Mouse (Mus musculus) ES-E14 (cell line): Measurements from ENCODE around the gene Magi1. TPM values are rescaled to one million over a fixed set of nuclear protein-coding genes. Genes with fewer than 3 reads are reported as not detected.

Experiments used
- DNase-seq: peaks from one replicate; pipeline ENCODE4 v3.0.0-alpha.2; 2013; ENCODE audit warnings: low read depth, low spot score
- H3K27ac ChIP-seq: 2 replicates; pipeline ENCODE4 v1.5.1; 2012; ENCODE audit warnings: low read depth, mild to moderate bottlenecking, low read length, moderate library complexity, mixed read lengths; ENCODE audit not compliant: poor library complexity, insufficient read depth, severe bottlenecking
- H3K36me3 ChIP-seq: 2 replicates; pipeline ENCODE4 v1.6.1; 2012; ENCODE audit warnings: mild to moderate bottlenecking, low read length, moderate library complexity, mixed read lengths; ENCODE audit not compliant: control insufficient read depth, poor library complexity, insufficient read depth, severe bottlenecking
- H3K4me1 ChIP-seq, 2 experiments: fragments of 150-350 bp in 1 of 2; sonication (generic) in 1 of 2; 2 replicates each; pipeline ENCODE4 v1.6.1; 2012; ENCODE audit warnings: low read length in 2 of 2, mild to moderate bottlenecking in 1 of 2, mixed read lengths in 1 of 2; ENCODE audit not compliant: control insufficient read depth in 2 of 2, insufficient read depth in 2 of 2, poor library complexity in 1 of 2
- H3K4me3 ChIP-seq, 2 experiments: fragments of 150-350 bp in 1 of 2; sonication (generic) in 1 of 2; 2 replicates each; pipeline ENCODE4 v1.5.1; 2012; ENCODE audit warnings: low read length in 2 of 2, low read depth in 1 of 2, mild to moderate bottlenecking in 1 of 2, mixed read lengths in 1 of 2; ENCODE audit not compliant: insufficient read depth in 1 of 2, poor library complexity in 1 of 2, severe bottlenecking in 1 of 2
- H3K9ac ChIP-seq: 2 replicates; pipeline ENCODE4 v1.6.1; 2012; ENCODE audit warnings: low read depth, mild to moderate bottlenecking, low read length, mixed read lengths; ENCODE audit not compliant: poor library complexity, insufficient read depth, severe bottlenecking
- H3K9me3 ChIP-seq: fragments of 150-350 bp; sonication (generic); 2 replicates; pipeline ENCODE4 v1.6.1; 2012; ENCODE audit warnings: low read depth, mild to moderate bottlenecking, low read length; ENCODE audit not compliant: control insufficient read depth, insufficient read depth
- CHD2 ChIP-seq: IDR thresholded peaks from 2 replicates; pipeline ENCODE4 v1.6.1; 2014; ENCODE audit warnings: mild to moderate bottlenecking, low read depth, low read length, inconsistent platforms
- HCFC1 ChIP-seq: IDR thresholded peaks from 2 replicates; pipeline ENCODE4 v1.6.1; 2012; ENCODE audit warnings: low read length, inconsistent platforms, borderline replicate concordance; ENCODE audit not compliant: insufficient read depth
- MAFK ChIP-seq: IDR thresholded peaks from 2 replicates; pipeline ENCODE4 v1.6.1; 2014; ENCODE audit warnings: mild to moderate bottlenecking, low read depth, low read length, inconsistent platforms; ENCODE audit not compliant: insufficient read depth
- ZC3H11A ChIP-seq: IDR thresholded peaks from 2 replicates; pipeline ENCODE4 v1.6.1; 2012; ENCODE audit warnings: low read depth, mild to moderate bottlenecking, inconsistent platforms, low read length, borderline replicate concordance
- ZNF384 ChIP-seq: IDR thresholded peaks from 2 replicates; pipeline ENCODE4 v1.6.1; 2012; ENCODE audit warnings: low read depth, low read length, inconsistent platforms
- in situ Hi-C, 2 experiments: fragments of 600-800 bp; cut with MboI; formaldehyde crosslinking; loops; one replicate each; pipeline ENCODE4 v1.15.1; 2025; ENCODE audit warnings: low sequenced_read_pairs in 2 of 2, inconsistent platforms in 1 of 2; ENCODE audit not compliant: unreplicated experiment in 2 of 2
- total RNA-seq: library from RNA; depleted of rRNA; stranded (reverse); fragments of 300-350 nt; gene quantifications from 2 replicates; pipeline ENCODE4 v1.2.3, GENCODE M21; 2012

Magi1 gene
- total RNA-seq, 1 experiment: 14.6 TPM

GRCm38 (mm10) chr6:94253943-94254342, 29.8 kb downstream of the Magi1 start:
- H3K36me3 ChIP-seq: no peaks in the 10 kb centered on the region
- H3K4me3 ChIP-seq: no peak overlapping the region
- H3K9me3 ChIP-seq: no peaks in the 10 kb centered on the region
- peaks cover 17 to 21% of the 10 kb centered on the region in 2 experiments for H3K4me1 ChIP-seq
- no peak for TF ChIP-seq HCFC1
- in situ Hi-C loops: no loop called here
- H3K27ac ChIP-seq: no peak overlapping the region
- no peak for DNase-seq
- no peak overlapping the region for H3K9ac ChIP-seq

- no peaks in the 10 kb centered on the region for H3K9me3 ChIP-seq
- no peaks in the 10 kb centered on the region for H3K36me3 ChIP-seq
- in situ Hi-C loops: no loop called here
These were observed 32.3 kb downstream of the Magi1 start for GRCm38 (mm10) chr6:94251358-94251945.

GRCm38 (mm10) chr6:94249286-94249790, 34.4 kb downstream of the Magi1 start:
- TF ChIP-seq HCFC1 (no peak), ZNF384 (no peak), CHD2 (no peak), MAFK (no peak), ZC3H11A (no peak)
- Histone ChIP-seq H3K36me3 (no peaks in the 10 kb centered on the region), H3K9me3 (no peaks in the 10 kb centered on the region), H3K9ac (no peak overlapping the region), H3K27ac (no peak overlapping the region), H3K4me3 (no peak overlapping the region), H3K4me1 (peaks cover 13 to 21% of the 10 kb centered on the region in 2 experiments)
- no peak for DNase-seq
- in situ Hi-C loops: no loop called here

More at GRCm38 (mm10) chr6:94251358-94251945, 32.3 kb downstream of the Magi1 start:
- Histone ChIP-seq H3K4me3 (peak overlapping the region in 1 of 2 experiments; percentile 17; a peak in 1 of 4 replicates), H3K27ac (no peak overlapping the region), H3K4me1 (peaks cover 15 to 21% of the 10 kb centered on the region in 2 experiments), H3K9ac (no peak overlapping the region)
- peak; percentile 19 for DNase-seq
- TF ChIP-seq ZC3H11A (no peak), CHD2 (no peak), HCFC1 (no peak), ZNF384 (peak; percentile 67; the same call in 1 of the 2 replicates), MAFK (no peak)

GRCm38 (mm10) chr6:94241251-94241650, 42.5 kb downstream of the Magi1 start:
- TF ChIP-seq MAFK: no peak
- TF ChIP-seq HCFC1: no peak
- TF ChIP-seq CHD2: no peak
- no peak for TF ChIP-seq ZC3H11A
- TF ChIP-seq ZNF384: no peak
- DNase-seq: no peak
- Histone ChIP-seq H3K27ac (no peak overlapping the region), H3K36me3 (no peaks in the 10 kb centered on the region), H3K4me3 (no peak overlapping the region), H3K9ac (no peak overlapping the region), H3K4me1 (no peaks in the 10 kb centered on the region), H3K9me3 (no peaks in the 10 kb centered on the region)
- in situ Hi-C loops: no loop called here
